Mouse (Mus musculus): Measurements from ENCODE around the gene Col4a5. TPM values are rescaled to one million over a fixed set of nuclear protein-coding genes. Genes with fewer than 3 reads are reported as not detected.

Gene Col4a5
- polyA plus RNA-seq (2015; fragmentation: Nextera tagmentation; extraction: Ambion mirVana): 33.3 and 36.6 TPM in 2 replicates

- peak within 1 kb of the TSS; percentile 65 for H3K4me2 ChIP-seq (ENCODE audit: low read depth, low read length)
- WGBS: 14% methylated on average over 13 of the region's 13 CpGs
- peak within 1 kb of the TSS; percentile 83 for H3K27ac ChIP-seq (ENCODE audit: low read length)
- H3K4me1 ChIP-seq (ENCODE audit: control insufficient read depth, insufficient read depth, low read length): no peaks in the 10 kb centered on the region
- no peaks in the 10 kb centered on the region for H3K36me3 ChIP-seq (ENCODE audit: control insufficient read depth, insufficient read depth)
- no peaks in the 10 kb centered on the region for H3K27me3 ChIP-seq (ENCODE audit: control insufficient read depth, insufficient read depth, low read length)
- no peaks in the 10 kb centered on the region for H3K9me3 ChIP-seq (replicated peaks; ENCODE audit: control insufficient read depth, low read length)
- peak; percentile 77 for ATAC-seq (replicated peaks; ENCODE audit: extremely low read depth, insufficient read depth, low FRiP score)
- H3K4me3 ChIP-seq (ENCODE audit: low read length): peak within 1 kb of the TSS; percentile 58
- H3K9ac ChIP-seq (ENCODE audit: low read length): peak within 1 kb of the TSS; percentile 64
These were observed at the start of gene Col4a5 for GRCm38 (mm10) chrX:141475110-141475509. Gene Col4a5, plus strand, starts transcription at chrX:141475385.

- no peak overlapping the region for H3K4me2 ChIP-seq (ENCODE audit: low read depth, low read length)
- no peak overlapping the region for H3K9ac ChIP-seq (ENCODE audit: low read length)
- no peaks in the 10 kb centered on the region for H3K36me3 ChIP-seq (ENCODE audit: control insufficient read depth, insufficient read depth)
- H3K27me3 ChIP-seq (ENCODE audit: control insufficient read depth, insufficient read depth, low read length): no peaks in the 10 kb centered on the region
- H3K27ac ChIP-seq (ENCODE audit: low read length): no peak overlapping the region
- no peak for ATAC-seq (replicated peaks; ENCODE audit: extremely low read depth, insufficient read depth, low FRiP score)
- H3K4me3 ChIP-seq (ENCODE audit: low read length): no peak overlapping the region
- 77% methylated on average over 6 of the region's 6 CpGs for WGBS
- no peaks in the 10 kb centered on the region for H3K9me3 ChIP-seq (replicated peaks; ENCODE audit: control insufficient read depth, low read length)
- H3K4me1 ChIP-seq (ENCODE audit: control insufficient read depth, insufficient read depth, low read length): no peaks in the 10 kb centered on the region
These were observed 38.4 kb upstream of the Col4a5 start for GRCm38 (mm10) chrX:141436780-141437179.

GRCm38 (mm10) chrX:141439423-141439822, 35.8 kb upstream of the Col4a5 start:
- H3K27me3 ChIP-seq (ENCODE audit: control insufficient read depth, insufficient read depth, low read length): no peaks in the 10 kb centered on the region
- ATAC-seq (replicated peaks; ENCODE audit: extremely low read depth, insufficient read depth, low FRiP score): no peak
- H3K4me3 ChIP-seq (ENCODE audit: low read length): no peak overlapping the region
- H3K9ac ChIP-seq (ENCODE audit: low read length): no peak overlapping the region
- no peak overlapping the region for H3K4me2 ChIP-seq (ENCODE audit: low read depth, low read length)
- 26% methylated on average over 2 of the region's 2 CpGs for WGBS
- H3K9me3 ChIP-seq (replicated peaks; ENCODE audit: control insufficient read depth, low read length): no peaks in the 10 kb centered on the region
- no peaks in the 10 kb centered on the region for H3K4me1 ChIP-seq (ENCODE audit: control insufficient read depth, insufficient read depth, low read length)
- H3K36me3 ChIP-seq (ENCODE audit: control insufficient read depth, insufficient read depth): no peaks in the 10 kb centered on the region
- no peak overlapping the region for H3K27ac ChIP-seq (ENCODE audit: low read length)

- Histone ChIP-seq H3K27me3 (ENCODE audit: control insufficient read depth, insufficient read depth, low read length) (no peaks in the 10 kb centered on the region), H3K27ac (ENCODE audit: low read length) (no peak overlapping the region), H3K36me3 (ENCODE audit: control insufficient read depth, insufficient read depth) (no peaks in the 10 kb centered on the region), H3K4me3 (ENCODE audit: low read length) (no peak overlapping the region), H3K9me3 (replicated peaks; ENCODE audit: control insufficient read depth, low read length) (no peaks in the 10 kb centered on the region), H3K9ac (ENCODE audit: low read length) (no peak overlapping the region), H3K4me1 (ENCODE audit: control insufficient read depth, insufficient read depth, low read length) (no peaks in the 10 kb centered on the region), H3K4me2 (ENCODE audit: low read depth, low read length) (no peak overlapping the region)
- ATAC-seq (replicated peaks; ENCODE audit: extremely low read depth, insufficient read depth, low FRiP score): no peak
- 70% methylated on average over 1 of the region's 1 CpGs for WGBS
These were observed 27.2 kb upstream of the Col4a5 start for GRCm38 (mm10) chrX:141447936-141448335.

- Histone ChIP-seq H3K27me3 (ENCODE audit: control insufficient read depth, insufficient read depth, low read length) (no peaks in the 10 kb centered on the region), H3K4me2 (ENCODE audit: low read depth, low read length) (peak within 1 kb of the TSS; percentile 65), H3K27ac (ENCODE audit: low read length) (no peak within 1 kb of the TSS), H3K36me3 (ENCODE audit: control insufficient read depth, insufficient read depth) (no peaks in the 10 kb centered on the region), H3K9ac (ENCODE audit: low read length) (peak within 1 kb of the TSS; percentile 52), H3K4me1 (ENCODE audit: control insufficient read depth, insufficient read depth, low read length) (no peaks in the 10 kb centered on the region), H3K9me3 (replicated peaks; ENCODE audit: control insufficient read depth, low read length) (no peaks in the 10 kb centered on the region), H3K4me3 (ENCODE audit: low read length) (peak within 1 kb of the TSS; percentile 58)
- WGBS: 11% methylated on average over 16 of the region's 16 CpGs
- ATAC-seq (replicated peaks; ENCODE audit: extremely low read depth, insufficient read depth, low FRiP score): 0 out of 2 replicates have a peak, but pooled peaks have one; percentile 28
These were observed 1.5 kb upstream of the Col4a5 start, which contains the start of gene Col4a6 for GRCm38 (mm10) chrX:141473470-141474302. Gene Col4a6, minus strand, starts transcription at chrX:141474076.

- Histone ChIP-seq H3K27me3 (ENCODE audit: control insufficient read depth, insufficient read depth, low read length) (no peaks in the 10 kb centered on the region), H3K4me3 (ENCODE audit: low read length) (peak overlapping the region; percentile 58), H3K9me3 (replicated peaks; ENCODE audit: control insufficient read depth, low read length) (no peaks in the 10 kb centered on the region), H3K4me2 (ENCODE audit: low read depth, low read length) (peak overlapping the region; percentile 65), H3K27ac (ENCODE audit: low read length) (peak overlapping the region; percentile 83), H3K9ac (ENCODE audit: low read length) (peak overlapping the region; percentile 64), H3K36me3 (ENCODE audit: control insufficient read depth, insufficient read depth) (no peaks in the 10 kb centered on the region), H3K4me1 (ENCODE audit: control insufficient read depth, insufficient read depth, low read length) (no peaks in the 10 kb centered on the region)
- peak; percentile 52; the same call in 1 of the 2 replicates for ATAC-seq (replicated peaks; ENCODE audit: extremely low read depth, insufficient read depth, low FRiP score)
- 17% methylated on average over 14 of the region's 14 CpGs for WGBS
These were observed 562 bp downstream of the Col4a5 start for GRCm38 (mm10) chrX:141475566-141476327.

- no peaks in the 10 kb centered on the region for H3K4me1 ChIP-seq (ENCODE audit: control insufficient read depth, insufficient read depth, low read length)
- H3K36me3 ChIP-seq (ENCODE audit: control insufficient read depth, insufficient read depth): no peaks in the 10 kb centered on the region
- H3K9me3 ChIP-seq (replicated peaks; ENCODE audit: control insufficient read depth, low read length): no peaks in the 10 kb centered on the region
- no peak overlapping the region for H3K4me3 ChIP-seq (ENCODE audit: low read length)
- ATAC-seq (replicated peaks; ENCODE audit: extremely low read depth, insufficient read depth, low FRiP score): no peak
- H3K27me3 ChIP-seq (ENCODE audit: control insufficient read depth, insufficient read depth, low read length): no peaks in the 10 kb centered on the region
- WGBS: 67% methylated on average over 4 of the region's 4 CpGs
- H3K27ac ChIP-seq (ENCODE audit: low read length): no peak overlapping the region
- H3K4me2 ChIP-seq (ENCODE audit: low read depth, low read length): no peak overlapping the region
- H3K9ac ChIP-seq (ENCODE audit: low read length): no peak overlapping the region
These were observed 19.4 kb downstream of the Col4a5 start for GRCm38 (mm10) chrX:141494545-141494944.

- Histone ChIP-seq H3K36me3 (ENCODE audit: control insufficient read depth, insufficient read depth) (no peaks in the 10 kb centered on the region), H3K4me3 (ENCODE audit: low read length) (no peak overlapping the region), H3K9ac (ENCODE audit: low read length) (no peak overlapping the region), H3K4me2 (ENCODE audit: low read depth, low read length) (no peak overlapping the region), H3K9me3 (replicated peaks; ENCODE audit: control insufficient read depth, low read length) (no peaks in the 10 kb centered on the region), H3K4me1 (ENCODE audit: control insufficient read depth, insufficient read depth, low read length) (no peaks in the 10 kb centered on the region), H3K27ac (ENCODE audit: low read length) (no peak overlapping the region), H3K27me3 (ENCODE audit: control insufficient read depth, insufficient read depth, low read length) (no peaks in the 10 kb centered on the region)
- WGBS: 86% methylated on average over 1 of the region's 1 CpGs
- ATAC-seq (replicated peaks; ENCODE audit: extremely low read depth, insufficient read depth, low FRiP score): no peak
These were observed 27.9 kb downstream of the Col4a5 start for GRCm38 (mm10) chrX:141503125-141503524.

GRCm38 (mm10) chrX:141533447-141533846, 58.3 kb downstream of the Col4a5 start:
- Histone ChIP-seq H3K4me2 (ENCODE audit: low read depth, low read length) (no peak overlapping the region), H3K27ac (ENCODE audit: low read length) (no peak overlapping the region), H3K9ac (ENCODE audit: low read length) (no peak overlapping the region), H3K4me1 (ENCODE audit: control insufficient read depth, insufficient read depth, low read length) (no peaks in the 10 kb centered on the region), H3K4me3 (ENCODE audit: low read length) (no peak overlapping the region), H3K36me3 (ENCODE audit: control insufficient read depth, insufficient read depth) (no peaks in the 10 kb centered on the region), H3K9me3 (replicated peaks; ENCODE audit: control insufficient read depth, low read length) (no peaks in the 10 kb centered on the region), H3K27me3 (ENCODE audit: control insufficient read depth, insufficient read depth, low read length) (no peaks in the 10 kb centered on the region)
- no peak for ATAC-seq (replicated peaks; ENCODE audit: extremely low read depth, insufficient read depth, low FRiP score)

Data from heart, embryonic 16.5 days (tissue).